Mouse (Mus musculus) layer of hippocampus, postnatal 14 days (tissue): Measurements from ENCODE around the gene Wnt10b. TPM values are rescaled to one million over a fixed set of nuclear protein-coding genes. Genes with fewer than 3 reads are reported as not detected.

Experiments used
- DNase-seq, 2 experiments: peaks; one replicate each; pipeline ENCODE4 v3.0.0; 2021 to 2022; ENCODE audit warnings: low spot score in 2 of 2, mixed read lengths in 1 of 2
- total RNA-seq, 2 experiments: library from RNA; stranded (reverse); gene quantifications; 2 replicates each; pipeline ENCODE4 v1.2.3; 2021

Gene Wnt10b
- total RNA-seq, 2 experiments from 2014 or later = 0.41 to 0.48 TPM

- no peak for DNase-seq
These were observed 45.9 kb downstream of the Wnt10b start for GRCm38 (mm10) chr15:98732006-98732531.

- no peak for DNase-seq
These were observed 47.2 kb downstream of the Wnt10b start for GRCm38 (mm10) chr15:98730790-98731189.

GRCm38 (mm10) chr15:98729791-98730545 is 48.0 kb downstream of the Wnt10b start:
- DNase-seq = no peak

- DNase-seq = no peak
These were observed 49.6 kb downstream of the Wnt10b start for GRCm38 (mm10) chr15:98728366-98728765.

GRCm38 (mm10) chr15:98727443-98728321 is 50.3 kb downstream of the Wnt10b start, which contains the start of gene Fkbp11:
Gene Fkbp11 (minus strand): TSS chr15:98728198.
- DNase-seq = peak in 1 of 2 experiments; percentile 48

- no peak for DNase-seq
These were observed 51.2 kb downstream of the Wnt10b start for GRCm38 (mm10) chr15:98726746-98727145.

GRCm38 (mm10) chr15:98726079-98726478 is 51.9 kb downstream of the Wnt10b start:
- DNase-seq = no peak

GRCm38 (mm10) chr15:98724441-98724840 is 53.5 kb downstream of the Wnt10b start:
- no peak for DNase-seq

GRCm38 (mm10) chr15:98722854-98723253 is 55.1 kb downstream of the Wnt10b start:
- DNase-seq = no peak

- DNase-seq = no peak
These were observed 55.8 kb downstream of the Wnt10b start for GRCm38 (mm10) chr15:98722191-98722590.

Other genes starting within 250 kb of the Wnt10b start
- gene Kansl2, start 243.9 kb downstream of the Wnt10b start, total RNA-seq = 10 to 100 TPM; 65.5 to 65.8 TPM
- 10 to 100 TPM; 43.9 to 44.7 TPM for gene Ccnt1, start 207.2 kb downstream of the Wnt10b start, total RNA-seq
- gene 4930415O20Rik, start 207.1 kb downstream of the Wnt10b start, total RNA-seq = not detected
- gene Adcy6, start 168.1 kb downstream of the Wnt10b start, total RNA-seq = 10 to 100 TPM; 45.1 to 45.3 TPM
- gene Cacnb3, start 147.3 kb downstream of the Wnt10b start, total RNA-seq = 100 to 1,000 TPM; 159 to 168 TPM
- 10 to 100 TPM; 60.3 to 70.2 TPM for gene Ddx23, start 115.3 kb downstream of the Wnt10b start, total RNA-seq
- gene Rnd1, start 100.7 kb downstream of the Wnt10b start, total RNA-seq = 10 to 100 TPM; 18.8 to 21.5 TPM
- 10 to 100 TPM in 1 of 2 experiments, 1 to 10 TPM in 1; 8.9 to 10.1 TPM for gene Ccdc65, start 69.9 kb downstream of the Wnt10b start, total RNA-seq
- 1 to 10 TPM; 1.3 to 2.7 TPM for gene Fkbp11, start 50.0 kb downstream of the Wnt10b start, total RNA-seq
- gene Arf3, start 14.9 kb downstream of the Wnt10b start, total RNA-seq = 100 to 1,000 TPM; 791 to 794 TPM
- gene Wnt1, start 11.7 kb upstream of the Wnt10b start, total RNA-seq = not detected
- gene Ddn, start 31.3 kb upstream of the Wnt10b start, total RNA-seq = 100 to 1,000 TPM; 747 to 793 TPM
- 10 to 100 TPM; 44.5 to 46.2 TPM for gene Prkag1, start 53.4 kb upstream of the Wnt10b start, total RNA-seq
- 10 to 100 TPM; 71.7 to 83.1 TPM for gene Kmt2d, start 93.1 kb upstream of the Wnt10b start, total RNA-seq
- 1 to 10 TPM; 8.1 to 9.3 TPM for gene Rhebl1, start 116.4 kb upstream of the Wnt10b start, total RNA-seq
- gene Dhh, start 120.4 kb upstream of the Wnt10b start, total RNA-seq = under 1 TPM; 0.31 to 0.35 TPM
- gene Lmbr1l, start 140.1 kb upstream of the Wnt10b start, total RNA-seq = 10 to 100 TPM; 13.7 to 17.9 TPM
- gene Tuba1b, start 156.4 kb upstream of the Wnt10b start, total RNA-seq = 100 to 1,000 TPM; 661 to 671 TPM
- not detected for gene Gm49450, start 175.4 kb upstream of the Wnt10b start, total RNA-seq
- gene Tuba1a, start 175.6 kb upstream of the Wnt10b start, total RNA-seq = 1,000 to 10,000 TPM; 2,120 to 2,322 TPM